Mouse (Mus musculus) neural tube, embryonic 11.5 days (tissue): ENCODE data around the gene 4930442H23Rik. TPM values are rescaled to one million over a fixed set of nuclear protein-coding genes. Genes with fewer than 3 reads are reported as not detected.

ENCODE experiments used
- ATAC-seq: fragments of 200-750 bp; cut with Nextera tagmentation; 2 replicates; pipeline ENCODE4 v1.8.0; 2017; ENCODE audit warnings: moderate number of reproducible peaks, mild to moderate bottlenecking, moderate TSS enrichment, moderate library complexity; ENCODE audit not compliant: insufficient read depth, low FRiP score, low TSS enrichment
- DNase-seq: peaks from one replicate; pipeline ENCODE4 v3.0.0-alpha.2; 2015; ENCODE audit warnings: low spot score
- H3K27ac ChIP-seq: fragments of 300-500 bp; sonication (generic); 2 replicates; pipeline ENCODE4 v1.5.1; 2014; ENCODE audit warnings: low read depth, mild to moderate bottlenecking, low read length
- H3K27me3 ChIP-seq: fragments of 300-500 bp; sonication (generic); 2 replicates; pipeline ENCODE4 v1.6.1; 2014; ENCODE audit warnings: mild to moderate bottlenecking, low read length, mixed read lengths; ENCODE audit not compliant: control insufficient read depth, insufficient read depth
- H3K36me3 ChIP-seq: fragments of 300-500 bp; sonication (generic); 2 replicates; pipeline ENCODE4 v1.6.1; 2014; ENCODE audit warnings: mild to moderate bottlenecking, low read length, moderate library complexity, mixed read lengths; ENCODE audit not compliant: control insufficient read depth, insufficient read depth
- H3K4me1 ChIP-seq: fragments of 300-500 bp; sonication (generic); 2 replicates; pipeline ENCODE4 v1.6.1; 2014; ENCODE audit warnings: low read length, mixed read lengths; ENCODE audit not compliant: control insufficient read depth, insufficient read depth
- H3K4me2 ChIP-seq: fragments of 300-500 bp; sonication (generic); 2 replicates; pipeline ENCODE4 v1.6.1; 2014; ENCODE audit warnings: low read depth, mild to moderate bottlenecking, moderate library complexity
- H3K4me3 ChIP-seq: fragments of 300-500 bp; sonication (generic); 2 replicates; pipeline ENCODE4 v1.5.1; 2014; ENCODE audit warnings: low read depth, low read length
- H3K9ac ChIP-seq: fragments of 300-500 bp; sonication (generic); 2 replicates; pipeline ENCODE4 v1.6.1; 2014; ENCODE audit warnings: mild to moderate bottlenecking, low read length
- H3K9me3 ChIP-seq: fragments of 300-500 bp; sonication (generic); 2 replicates; pipeline ENCODE4 v1.6.1; 2016; ENCODE audit warnings: low read length; ENCODE audit not compliant: control insufficient read depth
- WGBS: fragments of 180-500 bp; shearing (Covaris S2); extraction: QIAGEN DNeasy Blood & Tissue Kit; methylation state at CpG from one replicate; pipeline ENCODE4 v1.1.7; 2014; 5-methylcytosine and 5-hydroxymethylcytosine counted together
- polyA plus RNA-seq: library from polyadenylated mRNA; unstranded; fragments of >200 nt; fragmentation: Nextera tagmentation; extraction: Ambion mirVana; gene quantifications from 2 replicates; pipeline ENCODE4 v1.2.1, GENCODE M21; 2014

4930442H23Rik gene
- polyA plus RNA-seq, 1 experiment from 2014 or later, result not detected

GRCm38 (mm10) chr10:81192968-81193501 is 9.4 kb upstream of the 4930442H23Rik start:
- peak overlapping the region; percentile 80 for H3K27ac ChIP-seq
- DNase-seq (peak; percentile 56), ATAC-seq (peak; percentile 38)
- peak overlapping the region; percentile 58 for H3K4me3 ChIP-seq
- peaks cover 13% of the 10 kb centered on the region for H3K4me1 ChIP-seq
- H3K9ac ChIP-seq, result peak overlapping the region; percentile 77
- no peaks in the 10 kb centered on the region for H3K9me3 ChIP-seq
- peaks cover 26% of the 10 kb centered on the region for H3K27me3 ChIP-seq
- H3K36me3 ChIP-seq, result 0 out of 2 replicates have a peak, but pooled peaks cover 3% of the 10 kb centered on the region
- WGBS, result 4% methylated on average over 19 of the region's 19 CpGs
- H3K4me2 ChIP-seq, result peak overlapping the region; percentile 95

GRCm38 (mm10) chr10:81192270-81192967 is 8.8 kb upstream of the 4930442H23Rik start:
- Histone ChIP-seq H3K36me3 (0 out of 2 replicates have a peak, but pooled peaks cover 3% of the 10 kb centered on the region), H3K4me2 (peak overlapping the region; percentile 95), H3K27ac (peak overlapping the region; percentile 80), H3K27me3 (peaks cover 26% of the 10 kb centered on the region), H3K4me3 (peak overlapping the region; percentile 58), H3K9ac (peak overlapping the region; percentile 77), H3K9me3 (no peaks in the 10 kb centered on the region), H3K4me1 (peaks cover 13% of the 10 kb centered on the region)
- DNase-seq, result peak; percentile 86
- WGBS, result 2% methylated on average over 54 of the region's 93 CpGs
- peak; percentile 62 for ATAC-seq

- Histone ChIP-seq H3K27me3 (peaks cover 26% of the 10 kb centered on the region), H3K36me3 (0 out of 2 replicates have a peak, but pooled peaks cover 3% of the 10 kb centered on the region), H3K4me1 (peaks cover 13% of the 10 kb centered on the region), H3K4me2 (peak overlapping the region; percentile 95; the same call in 1 of the 2 replicates), H3K4me3 (no peak overlapping the region), H3K27ac (peak overlapping the region; percentile 80), H3K9me3 (no peaks in the 10 kb centered on the region), H3K9ac (no peak overlapping the region)
- ATAC-seq (no peak), DNase-seq (no peak)
- 91% methylated on average over 18 of the region's 18 CpGs for WGBS
Measured at GRCm38 (mm10) chr10:81191342-81191982, 7.8 kb upstream of the 4930442H23Rik start.

- 73% methylated on average over 6 of the region's 6 CpGs for WGBS
- H3K36me3 ChIP-seq, result 0 out of 2 replicates have a peak, but pooled peaks cover 3% of the 10 kb centered on the region
- ATAC-seq, result no peak
Measured at GRCm38 (mm10) chr10:81190912-81191321, 7.3 kb upstream of the 4930442H23Rik start.

GRCm38 (mm10) chr10:81190236-81190911 is 6.7 kb upstream of the 4930442H23Rik start:
- ATAC-seq (no peak), DNase-seq (peak; percentile 60)
- peaks cover 17% of the 10 kb centered on the region for H3K27me3 ChIP-seq
- peaks cover 13% of the 10 kb centered on the region for H3K4me1 ChIP-seq
- WGBS, result 72% methylated on average over 31 of the region's 31 CpGs
- H3K4me3 ChIP-seq, result no peak overlapping the region
- H3K4me2 ChIP-seq, result no peak overlapping the region
- H3K9ac ChIP-seq, result no peak overlapping the region
- 0 out of 2 replicates have a peak, but pooled peaks cover 3% of the 10 kb centered on the region for H3K36me3 ChIP-seq
- H3K27ac ChIP-seq, result no peak overlapping the region
- H3K9me3 ChIP-seq, result no peaks in the 10 kb centered on the region

More at GRCm38 (mm10) chr10:81190912-81191321, 7.3 kb upstream of the 4930442H23Rik start:
- DNase-seq, result no peak
- no peaks in the 10 kb centered on the region for H3K9me3 ChIP-seq
- H3K4me1 ChIP-seq, result peaks cover 13% of the 10 kb centered on the region
- no peak overlapping the region for H3K9ac ChIP-seq
- H3K4me2 ChIP-seq, result no peak overlapping the region
- H3K27me3 ChIP-seq, result peaks cover 20% of the 10 kb centered on the region
- H3K27ac ChIP-seq, result peak overlapping the region; percentile 23; the same call in 1 of the 2 replicates
- H3K4me3 ChIP-seq, result no peak overlapping the region

- Histone ChIP-seq H3K4me1 (peaks cover 13% of the 10 kb centered on the region), H3K9me3 (no peaks in the 10 kb centered on the region), H3K9ac (no peak overlapping the region), H3K4me3 (no peak overlapping the region), H3K27ac (no peak overlapping the region), H3K4me2 (no peak overlapping the region), H3K27me3 (peaks cover 13% of the 10 kb centered on the region), H3K36me3 (peaks cover 5% of the 10 kb centered on the region; the same call in 1 of the 2 replicates)
- no peak for ATAC-seq
- 73% methylated on average over 26 of the region's 26 CpGs for WGBS
- no peak for DNase-seq
Measured at GRCm38 (mm10) chr10:81189821-81190220, 6.2 kb upstream of the 4930442H23Rik start.

- H3K27ac ChIP-seq, result no peak overlapping the region
- ATAC-seq, result no peak
- H3K4me1 ChIP-seq, result peaks cover 9% of the 10 kb centered on the region
- no peaks in the 10 kb centered on the region for H3K27me3 ChIP-seq
- no peak overlapping the region for H3K4me2 ChIP-seq
- WGBS, result 96% methylated on average over 9 of the region's 9 CpGs
- no peak for DNase-seq
- no peak overlapping the region for H3K9ac ChIP-seq
- H3K9me3 ChIP-seq, result no peaks in the 10 kb centered on the region
- H3K36me3 ChIP-seq, result peaks cover 5% of the 10 kb centered on the region; the same call in 1 of the 2 replicates
- no peak overlapping the region for H3K4me3 ChIP-seq
Measured at GRCm38 (mm10) chr10:81187161-81187560, 3.5 kb upstream of the 4930442H23Rik start.

- DNase-seq, result no peak
- Histone ChIP-seq H3K36me3 (peaks cover 26% of the 10 kb centered on the region), H3K9ac (no peak overlapping the region), H3K4me1 (peaks cover 4% of the 10 kb centered on the region; the same call in 1 of the 2 replicates), H3K27me3 (no peaks in the 10 kb centered on the region), H3K4me3 (no peak overlapping the region), H3K4me2 (no peak overlapping the region), H3K9me3 (no peaks in the 10 kb centered on the region), H3K27ac (no peak overlapping the region)
- WGBS, result 63% methylated on average over 4 of the region's 4 CpGs
- no peak for ATAC-seq
Measured at GRCm38 (mm10) chr10:81184765-81185164, 1.1 kb upstream of the 4930442H23Rik start.
